Mouse (Mus musculus) spleen, adult 2 months (tissue): ENCODE data around the gene Fndc1. TPM values are rescaled to one million over a fixed set of nuclear protein-coding genes. Genes with fewer than 3 reads are reported as not detected.

ENCODE experiments used
- DNase-seq, 2 experiments: peaks; one replicate each; pipeline versions ENCODE4 v3.0.0 to v3.0.0-alpha.2; 2012 to 2021; ENCODE audit warnings: low spot score in 2 of 2, low read depth in 1 of 2
- H3K27ac ChIP-seq: fragments of 200-500 bp; 2 replicates; pipeline ENCODE4 v1.5.1; 2012; ENCODE audit warnings: low read length, inconsistent platforms; ENCODE audit not compliant: insufficient read depth
- H3K27me3 ChIP-seq: fragments of 200-500 bp; 2 replicates; pipeline ENCODE4 v1.6.1; 2012; ENCODE audit warnings: mild to moderate bottlenecking, moderate library complexity, low read length, inconsistent platforms; ENCODE audit not compliant: control insufficient read depth, insufficient read depth
- H3K36me3 ChIP-seq: fragments of 200-500 bp; 2 replicates; pipeline ENCODE4 v1.6.1; 2012; ENCODE audit warnings: mild to moderate bottlenecking, low read length, inconsistent platforms; ENCODE audit not compliant: control insufficient read depth, insufficient read depth
- H3K4me1 ChIP-seq: fragments of 200-500 bp; 2 replicates; pipeline ENCODE4 v1.6.1; 2011; ENCODE audit warnings: inconsistent platforms; ENCODE audit not compliant: control insufficient read depth, insufficient read depth, insufficient read length
- H3K4me3 ChIP-seq: fragments of 200-500 bp; 2 replicates; pipeline ENCODE4 v1.5.1; 2011; ENCODE audit warnings: mild to moderate bottlenecking, inconsistent platforms; ENCODE audit not compliant: insufficient read depth, insufficient read length; ENCODE audit errors: extremely low read depth
- CTCF ChIP-seq: fragments of 200-500 bp; IDR thresholded peaks from 2 replicates; pipeline ENCODE4 v1.5.1; 2011; ENCODE audit warnings: mild to moderate bottlenecking, inconsistent platforms; ENCODE audit not compliant: insufficient read depth, insufficient read length, insufficient replicate concordance; ENCODE audit errors: extremely low read depth
- POLR2A ChIP-seq: fragments of 200-500 bp; IDR thresholded peaks from 2 replicates; pipeline ENCODE4 v1.6.1; 2011; ENCODE audit warnings: low read depth, low read length, inconsistent platforms
- WGBS: fragments of 180-500 bp; shearing (Covaris S2); methylation state at CpG from one replicate; pipeline ENCODE4 v1.1.7; 2018; 5-methylcytosine and 5-hydroxymethylcytosine counted together
- polyA plus RNA-seq: library from polyadenylated mRNA; depleted of rRNA; stranded (reverse); fragments of >200 nt; gene quantifications from 2 replicates; pipeline ENCODE4 v1.2.3, GENCODE M21; 2012

Fndc1 gene
- polyA plus RNA-seq, 1 experiment, result 2.1 TPM

GRCm38 (mm10) chr17:7821553-7822186 is 5.4 kb downstream of the Fndc1 start:
- no peak for DNase-seq
- WGBS, result 33% methylated on average over 17 of the region's 17 CpGs

DNA sequence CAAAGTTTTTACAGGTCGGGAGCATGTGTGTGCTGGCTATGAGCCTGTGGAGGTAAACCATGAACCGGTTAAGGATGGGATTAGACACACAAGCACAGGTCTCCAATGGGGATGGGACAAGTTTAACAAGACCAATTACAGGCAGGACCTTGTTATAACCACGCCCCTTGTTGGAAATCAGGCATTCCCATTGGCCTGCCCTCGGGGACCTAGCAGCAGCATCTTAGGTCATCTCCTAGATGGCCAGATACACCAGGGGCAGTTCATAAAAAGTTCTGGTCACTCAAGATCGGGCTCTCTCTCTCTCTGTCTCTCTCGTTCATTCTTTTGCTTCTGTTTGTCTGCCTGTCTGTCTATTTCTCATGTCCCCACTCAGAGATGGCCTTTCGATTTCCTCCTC is 6.9 kb downstream of the Fndc1 start:
- TF ChIP-seq CTCF (no peak), POLR2A (no peak)
- Histone ChIP-seq H3K4me3 (no peak overlapping the region), H3K27me3 (no peaks in the 10 kb centered on the region), H3K27ac (no peak overlapping the region), H3K4me1 (no peaks in the 10 kb centered on the region), H3K36me3 (no peaks in the 10 kb centered on the region)
- 86% methylated on average over 7 of the region's 7 CpGs for WGBS
- no peak for DNase-seq

More at GRCm38 (mm10) chr17:7821553-7822186, 5.4 kb downstream of the Fndc1 start:
- no peaks in the 10 kb centered on the region for H3K27me3 ChIP-seq
- no peak overlapping the region for H3K4me3 ChIP-seq
- H3K27ac ChIP-seq, result no peak overlapping the region
- no peaks in the 10 kb centered on the region for H3K36me3 ChIP-seq
- peak; percentile 71 for TF ChIP-seq CTCF
- TF ChIP-seq POLR2A, result no peak
- H3K4me1 ChIP-seq, result no peaks in the 10 kb centered on the region

- H3K27ac ChIP-seq, result no peak overlapping the region
- no peak for TF ChIP-seq CTCF
- TF ChIP-seq POLR2A, result no peak
- H3K4me1 ChIP-seq, result no peaks in the 10 kb centered on the region
- H3K4me3 ChIP-seq, result no peak overlapping the region
- H3K36me3 ChIP-seq, result no peaks in the 10 kb centered on the region
- no peak for DNase-seq
- 73% methylated on average over 2 of the region's 2 CpGs for WGBS
- H3K27me3 ChIP-seq, result no peaks in the 10 kb centered on the region
These were observed 10.5 kb downstream of the Fndc1 start for GRCm38 (mm10) chr17:7816602-7817001.

GRCm38 (mm10) chr17:7814433-7814832 is 12.7 kb downstream of the Fndc1 start:
- TF ChIP-seq POLR2A, result no peak
- no peak for TF ChIP-seq CTCF
- 69% methylated on average over 3 of the region's 3 CpGs for WGBS
- Histone ChIP-seq H3K4me1 (no peaks in the 10 kb centered on the region), H3K27ac (no peak overlapping the region), H3K4me3 (no peak overlapping the region), H3K36me3 (no peaks in the 10 kb centered on the region), H3K27me3 (no peaks in the 10 kb centered on the region)
- no peak for DNase-seq

GRCm38 (mm10) chr17:7808043-7808442 is 19.1 kb downstream of the Fndc1 start:
- H3K4me1 ChIP-seq, result no peaks in the 10 kb centered on the region
- 67% methylated on average over 2 of the region's 2 CpGs for WGBS
- DNase-seq, result no peak
- H3K36me3 ChIP-seq, result no peaks in the 10 kb centered on the region
- no peak overlapping the region for H3K27ac ChIP-seq
- H3K4me3 ChIP-seq, result no peak overlapping the region
- H3K27me3 ChIP-seq, result no peaks in the 10 kb centered on the region
- TF ChIP-seq POLR2A (no peak), CTCF (no peak)

GRCm38 (mm10) chr17:7805105-7805504 is 22.0 kb downstream of the Fndc1 start:
- DNase-seq, result no peak
- H3K27me3 ChIP-seq, result no peaks in the 10 kb centered on the region
- TF ChIP-seq CTCF (no peak), POLR2A (no peak)
- H3K4me1 ChIP-seq, result no peaks in the 10 kb centered on the region
- no peak overlapping the region for H3K4me3 ChIP-seq
- no peaks in the 10 kb centered on the region for H3K36me3 ChIP-seq
- H3K27ac ChIP-seq, result no peak overlapping the region
- 90% methylated on average over 6 of the region's 6 CpGs for WGBS

DNA sequence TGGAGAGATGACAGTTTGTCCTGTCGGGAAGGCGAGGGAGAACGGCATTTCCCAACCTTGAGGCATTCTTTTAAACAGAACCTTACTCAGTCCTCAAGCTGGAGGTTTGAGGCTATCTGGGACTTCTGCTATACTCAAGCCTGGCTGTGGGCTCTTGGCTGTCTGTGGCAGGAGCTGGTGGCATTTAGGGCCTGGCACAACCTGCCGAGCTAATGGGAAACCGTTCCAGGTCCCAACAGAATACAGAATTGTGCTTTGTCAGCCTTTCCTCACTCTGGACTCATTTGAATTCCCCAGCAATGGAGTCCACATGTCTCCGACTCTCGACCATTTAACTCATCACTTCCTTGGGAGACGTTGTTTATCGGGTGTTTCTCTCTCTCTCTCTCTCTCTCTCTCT is 24.6 kb downstream of the Fndc1 start:
- TF ChIP-seq CTCF (no peak), POLR2A (no peak)
- no peak for DNase-seq
- H3K27ac ChIP-seq, result no peak overlapping the region
- H3K4me1 ChIP-seq, result no peaks in the 10 kb centered on the region
- no peak overlapping the region for H3K4me3 ChIP-seq
- 85% methylated on average over 9 of the region's 9 CpGs for WGBS
- no peaks in the 10 kb centered on the region for H3K36me3 ChIP-seq
- no peaks in the 10 kb centered on the region for H3K27me3 ChIP-seq

DNA sequence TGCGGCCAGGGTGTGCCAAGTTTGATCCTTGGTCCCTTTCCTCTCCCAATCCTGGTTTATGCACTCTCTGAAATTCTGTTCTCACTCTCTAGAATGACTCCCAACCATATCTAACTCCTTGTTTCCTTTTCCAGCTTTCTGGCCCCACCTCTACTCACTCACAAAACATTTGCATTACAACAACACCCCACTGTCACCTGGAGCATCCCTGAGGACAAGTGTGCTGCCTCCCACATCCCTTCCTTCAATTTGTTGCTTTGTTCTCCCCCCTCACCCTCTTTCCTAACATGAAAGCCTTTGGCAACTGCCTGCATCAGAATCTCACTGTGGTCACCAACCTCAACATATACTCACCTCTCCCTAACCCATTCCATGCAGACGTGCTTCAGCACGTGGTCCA is 27.2 kb downstream of the Fndc1 start:
- WGBS, result 71% methylated on average over 3 of the region's 3 CpGs
- no peak for DNase-seq
- H3K36me3 ChIP-seq, result no peaks in the 10 kb centered on the region
- H3K4me1 ChIP-seq, result no peaks in the 10 kb centered on the region
- H3K4me3 ChIP-seq, result no peak overlapping the region
- no peak overlapping the region for H3K27ac ChIP-seq
- TF ChIP-seq POLR2A (no peak), CTCF (no peak)
- H3K27me3 ChIP-seq, result no peaks in the 10 kb centered on the region
